Mouse (Mus musculus) liver, embryonic 14.5 days (tissue): ENCODE results near the gene Cnn3. TPM values are rescaled to one million over a fixed set of nuclear protein-coding genes. Genes with fewer than 3 reads are reported as not detected.

Experiments
- ATAC-seq: fragments of 200-750 bp; cut with Nextera tagmentation; 2 replicates; pipeline ENCODE4 v1.8.0; 2017; ENCODE audit warnings: moderate number of reproducible peaks, mild to moderate bottlenecking, moderate library complexity; ENCODE audit not compliant: insufficient read depth
- DNase-seq, 3 experiments: peaks; one replicate each; pipeline ENCODE4 v3.0.0-alpha.2; 2012 to 2013; ENCODE audit warnings: low read depth in 3 of 3, low spot score in 3 of 3
- H3K27ac ChIP-seq: fragments of 300-500 bp; sonication (generic); 2 replicates; pipeline ENCODE4 v1.5.1; 2014; ENCODE audit warnings: moderate library complexity, mild to moderate bottlenecking, control low read depth, inconsistent platforms
- H3K27me3 ChIP-seq: fragments of 300-500 bp; sonication (generic); 2 replicates; pipeline ENCODE4 v1.6.1; 2014; ENCODE audit warnings: mild to moderate bottlenecking, low read length, moderate library complexity; ENCODE audit not compliant: control insufficient read depth, insufficient read depth
- H3K36me3 ChIP-seq: fragments of 300-500 bp; sonication (generic); replicated peaks from 2 replicates; pipeline ENCODE4 v1.6.1; 2014; ENCODE audit warnings: low read depth; ENCODE audit not compliant: control insufficient read depth, insufficient read depth
- H3K4me1 ChIP-seq, 2 experiments: fragments of 200-500 bp in 1 of 2; fragments of 300-500 bp in 1 of 2; sonication (generic) in 1 of 2; replicated peaks; 2 replicates each; pipeline ENCODE4 v1.6.1; 2012 to 2014; ENCODE audit warnings: antibody characterized with exemption in 1 of 2, inconsistent platforms in 1 of 2, low read length in 1 of 2; ENCODE audit not compliant: control insufficient read depth in 2 of 2, insufficient read depth in 2 of 2
- H3K4me2 ChIP-seq: fragments of 300-500 bp; sonication (generic); 2 replicates; pipeline ENCODE4 v1.6.1; 2014; ENCODE audit warnings: low read depth, mild to moderate bottlenecking, control low read depth, moderate library complexity
- H3K4me3 ChIP-seq, 2 experiments: fragments of 200-500 bp in 1 of 2; fragments of 300-500 bp in 1 of 2; sonication (generic) in 1 of 2; 2 replicates each; pipeline ENCODE4 v1.5.1; 2012 to 2014; ENCODE audit warnings: low read depth in 2 of 2, low read length in 2 of 2, mild to moderate bottlenecking in 2 of 2, control low read depth in 1 of 2, inconsistent platforms in 1 of 2, moderate library complexity in 1 of 2; ENCODE audit not compliant: insufficient read depth in 1 of 2
- H3K9ac ChIP-seq: fragments of 300-500 bp; sonication (generic); replicated peaks from 2 replicates; pipeline ENCODE4 v1.6.1; 2014; ENCODE audit warnings: mild to moderate bottlenecking, control low read depth, moderate library complexity
- H3K9me3 ChIP-seq: fragments of 300-500 bp; sonication (generic); 2 replicates; pipeline ENCODE4 v1.6.1; 2016; ENCODE audit warnings: low read length, mixed read lengths; ENCODE audit not compliant: control insufficient read depth
- CTCF ChIP-seq: IDR thresholded peaks from 2 replicates; pipeline ENCODE4 v1.5.1; 2016; ENCODE audit warnings: antibody characterized with exemption, low read depth, control low read depth
- EP300 ChIP-seq: IDR thresholded peaks from 2 replicates; pipeline ENCODE4 v1.6.1; 2016; ENCODE audit warnings: antibody characterized with exemption, low read depth
- WGBS: fragments of 180-500 bp; shearing (Covaris S2); extraction: QIAGEN DNeasy Blood & Tissue Kit; methylation state at CpG from one replicate; pipeline ENCODE4 v1.1.7; 2014; ENCODE audit not compliant: insufficient replicate concordance; 5-methylcytosine and 5-hydroxymethylcytosine counted together
- polyA plus RNA-seq, 2 experiments: library from polyadenylated mRNA; depleted of rRNA in 1 of 2; stranded (reverse) in 1 of 2; unstranded in 1 of 2; fragments of >200 nt; fragmentation: Nextera tagmentation in 1 of 2; extraction: Ambion mirVana in 1 of 2; gene quantifications; 2 replicates each; pipeline versions ENCODE4 v1.2.1 to v1.2.3; 2012 to 2014

Cnn3 gene
- polyA plus RNA-seq, 2 experiments: 62.7 to 82.7 TPM

DNA sequence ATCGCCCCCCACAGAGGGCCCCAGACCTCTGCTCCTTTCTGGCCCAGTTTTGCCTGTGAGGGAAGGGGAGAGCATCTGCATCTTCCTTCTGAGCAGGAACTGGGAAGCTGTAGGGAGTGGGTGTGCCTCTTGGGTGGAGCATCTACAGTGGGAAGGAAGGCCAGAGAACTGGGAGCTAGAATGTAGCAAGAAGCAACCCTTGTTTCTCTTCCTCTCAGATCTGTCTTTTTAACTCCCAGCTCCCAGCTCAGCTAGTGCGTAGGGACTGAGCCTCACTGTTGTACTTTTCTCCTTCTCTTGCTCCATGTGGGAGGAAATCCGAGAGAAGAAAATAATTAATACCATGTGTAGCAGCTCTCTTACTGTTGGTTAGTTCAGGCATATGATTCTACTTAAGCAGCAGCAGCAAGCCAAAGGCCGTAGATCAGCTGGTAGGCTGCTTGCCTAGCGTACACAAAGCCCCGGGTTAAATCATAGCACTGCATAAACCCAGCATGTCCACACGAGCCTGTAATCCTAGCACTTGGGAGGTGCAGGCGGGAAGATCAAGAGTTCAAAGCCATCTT, 7.8 kb downstream of the Cnn3 start:
- DNase-seq: no peak
- Histone ChIP-seq H3K27ac (no peak overlapping the region), H3K4me2 (peak overlapping the region; percentile 21; the same call in 1 of the 2 replicates), H3K4me3 (no peak overlapping the region), H3K9ac (no peak overlapping the region), H3K27me3 (no peaks in the 10 kb centered on the region), H3K36me3 (no peaks in the 10 kb centered on the region), H3K9me3 (no peaks in the 10 kb centered on the region), H3K4me1 (peaks cover 19 to 41% of the 10 kb centered on the region in 2 experiments)
- peak; percentile 32; the same call in 1 of the 2 replicates for ATAC-seq
- 60% methylated on average over 8 of the region's 8 CpGs for WGBS
- no peak for TF ChIP-seq EP300
- TF ChIP-seq CTCF: no peak

DNA sequence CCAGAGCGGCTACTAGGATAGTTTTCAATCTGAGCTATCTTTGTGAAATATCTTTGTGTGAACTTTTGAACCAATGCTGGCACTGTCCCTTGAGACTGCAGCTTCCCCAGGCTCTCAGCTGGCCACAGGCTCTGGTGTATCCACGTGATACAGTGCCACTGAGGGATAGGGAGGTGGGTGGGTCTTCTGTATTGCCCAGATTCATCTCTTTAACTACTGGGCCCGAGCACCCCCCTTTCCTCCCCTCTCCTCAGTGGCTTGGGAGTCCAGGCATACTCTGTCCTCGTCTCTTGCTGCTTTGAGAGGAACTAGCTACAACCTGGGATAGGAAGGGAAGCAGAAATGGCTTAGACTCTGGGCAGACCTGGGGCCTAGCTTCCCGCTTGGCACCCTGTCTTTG, 9.0 kb downstream of the Cnn3 start:
- DNase-seq: no peak
- ATAC-seq: no peak
- Histone ChIP-seq H3K4me1 (peaks cover 19 to 48% of the 10 kb centered on the region in 2 experiments), H3K9ac (no peak overlapping the region), H3K36me3 (no peaks in the 10 kb centered on the region), H3K27me3 (no peaks in the 10 kb centered on the region), H3K4me2 (no peak overlapping the region), H3K4me3 (no peak overlapping the region), H3K9me3 (no peaks in the 10 kb centered on the region), H3K27ac (no peak overlapping the region)
- TF ChIP-seq EP300 (no peak), CTCF (no peak)
- whole genome bisulfite sequencing: 59% methylated on average over 5 of the region's 5 CpGs

GRCm38 (mm10) chr3:121437070-121437469, 10.8 kb downstream of the Cnn3 start:
- Histone ChIP-seq H3K9ac (no peak overlapping the region), H3K9me3 (no peaks in the 10 kb centered on the region), H3K36me3 (no peaks in the 10 kb centered on the region), H3K4me1 (peaks cover 16 to 43% of the 10 kb centered on the region in 2 experiments), H3K27ac (no peak overlapping the region), H3K4me2 (no peak overlapping the region), H3K4me3 (no peak overlapping the region), H3K27me3 (no peaks in the 10 kb centered on the region)
- no peak for DNase-seq
- 49% methylated on average over 7 of the region's 7 CpGs for WGBS
- no peak for ATAC-seq
- no peak for TF ChIP-seq CTCF
- TF ChIP-seq EP300: no peak

DNA sequence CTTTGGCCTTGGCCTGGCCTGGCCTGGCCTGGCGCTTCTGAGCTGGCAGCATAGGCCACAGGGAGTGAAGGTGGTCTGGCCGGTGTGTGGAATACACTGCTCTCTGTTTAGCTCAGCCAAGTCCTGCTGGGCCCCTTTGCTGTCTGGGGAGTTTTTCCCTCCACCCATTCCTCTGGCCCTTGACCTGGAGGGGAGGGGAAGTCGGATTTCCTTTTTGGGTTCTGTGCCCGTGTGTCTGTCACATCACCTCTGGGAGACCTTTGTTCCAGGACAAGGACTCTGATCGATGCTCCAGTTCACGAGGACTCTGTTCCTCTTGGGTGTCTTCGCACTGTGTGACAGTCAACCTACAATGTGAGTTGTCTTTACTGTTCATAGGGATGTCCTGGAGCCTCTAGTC, 11.7 kb downstream of the Cnn3 start:
- ATAC-seq: no peak

GRCm38 (mm10) chr3:121439623-121440161, 13.4 kb downstream of the Cnn3 start:
- H3K9me3 ChIP-seq: no peaks in the 10 kb centered on the region
- no peak; the same call in 1 of the 2 replicates for ATAC-seq
- H3K4me3 ChIP-seq: no peak overlapping the region
- H3K27ac ChIP-seq: no peak overlapping the region
- H3K36me3 ChIP-seq: no peaks in the 10 kb centered on the region
- H3K4me1 ChIP-seq: peaks cover 5 to 31% of the 10 kb centered on the region in 2 experiments; a peak in 2 of 4 replicates
- no peak overlapping the region for H3K4me2 ChIP-seq
- no peaks in the 10 kb centered on the region for H3K27me3 ChIP-seq
- TF ChIP-seq EP300 (no peak), CTCF (no peak)
- no peak overlapping the region for H3K9ac ChIP-seq
- 51% methylated on average over 11 of the region's 11 CpGs for WGBS
- no peak for DNase-seq

More for the DNA sequence above, 11.7 kb downstream of the Cnn3 start:
- whole genome bisulfite sequencing: 46% methylated on average over 7 of the region's 7 CpGs
- Histone ChIP-seq H3K9me3 (no peaks in the 10 kb centered on the region), H3K4me1 (peaks cover 15 to 40% of the 10 kb centered on the region in 2 experiments), H3K4me3 (no peak overlapping the region), H3K36me3 (no peaks in the 10 kb centered on the region), H3K4me2 (no peak overlapping the region), H3K9ac (no peak overlapping the region), H3K27ac (no peak overlapping the region), H3K27me3 (no peaks in the 10 kb centered on the region)
- DNase-seq: no peak
- TF ChIP-seq EP300: no peak
- TF ChIP-seq CTCF: no peak
